Mouse (Mus musculus): ENCODE measurements at regions not wholly inside any gene's neighbourhood (a gene's known extent, or its start where the extent isn't known, plus 50 kb on each side); places are given as distances from the start of the nearest gene placed in this dataset.

- DNase-seq (ENCODE audit: extremely low spot score in 1 of 2, low spot score in 1 of 2) = no peak
Observed at GRCm38 (mm10) chr14:106593352-106593751, 487.4 kb downstream of the Trim52 start.

GRCm38 (mm10) chr14:106593980-106594379 lies 488.0 kb downstream of the Trim52 start:
- no peak for DNase-seq (ENCODE audit: extremely low spot score in 1 of 2, low spot score in 1 of 2)

GRCm38 (mm10) chr14:106607041-106607440 lies 501.0 kb downstream of the Trim52 start:
- no peak for DNase-seq (ENCODE audit: extremely low spot score in 1 of 2, low spot score in 1 of 2)

GRCm38 (mm10) chr14:106608341-106608927 lies 502.4 kb downstream of the Trim52 start:
- DNase-seq (ENCODE audit: extremely low spot score in 1 of 2, low spot score in 1 of 2) = no peak

Data from layer of hippocampus, postnatal 25 days (tissue).